Mouse (Mus musculus): ENCODE data around the gene Ptprn2.
"Not testable (repeated sequence)": the region's sequence is repeated elsewhere in the genome, so short reads cannot be mapped to it uniquely, and the experiment has no call there.

- TF ChIP-seq CTCF (IDR thresholded peaks at IDR 0.05; ENCODE audit: low read depth, low read length); POLR2A (IDR thresholded peaks at IDR 0.05; ENCODE audit: insufficient read depth, low read length): not testable (repeated sequence)
These were observed 28.3 kb downstream of the Ptprn2 start for GRCm38 (mm10) chr12:116513788-116514187.

Data from ES-Bruce4 (cell line).